Mouse (Mus musculus): ENCODE data around the gene Nfia. TPM values are rescaled to one million over a fixed set of nuclear protein-coding genes. Genes with fewer than 3 reads are reported as not detected.

Gene Nfia
- total RNA-seq, 2 experiments from 2014 or later, result 54.8 to 59.7 TPM

- no peak for DNase-seq (ENCODE audit: low spot score in 2 of 2)
Measured at GRCm38 (mm10) chr4:97810348-97810939, 37.9 kb downstream of the Nfia start.

- DNase-seq (ENCODE audit: low spot score in 2 of 2), result no peak
Measured at GRCm38 (mm10) chr4:97813035-97813434, 40.5 kb downstream of the Nfia start.

- DNase-seq (ENCODE audit: low spot score in 2 of 2), result no peak
Measured at GRCm38 (mm10) chr4:97813996-97814395, 41.5 kb downstream of the Nfia start.

- DNase-seq (ENCODE audit: low spot score in 2 of 2), result no peak
Measured at GRCm38 (mm10) chr4:97814515-97814914, 42.0 kb downstream of the Nfia start.

- DNase-seq (ENCODE audit: low spot score in 2 of 2), result no peak
Measured at GRCm38 (mm10) chr4:97816001-97816400, 43.5 kb downstream of the Nfia start.

- no peak for DNase-seq (ENCODE audit: low spot score in 2 of 2)
Measured at GRCm38 (mm10) chr4:97816753-97817152, 44.2 kb downstream of the Nfia start.

GRCm38 (mm10) chr4:97817741-97818140 is 45.2 kb downstream of the Nfia start:
- DNase-seq (ENCODE audit: low spot score in 2 of 2), result no peak

GRCm38 (mm10) chr4:97818498-97818897 is 46.0 kb downstream of the Nfia start:
- DNase-seq (ENCODE audit: low spot score in 2 of 2), result no peak

GRCm38 (mm10) chr4:97819101-97819500 is 46.6 kb downstream of the Nfia start:
- no peak for DNase-seq (ENCODE audit: low spot score in 2 of 2)

GRCm38 (mm10) chr4:97820474-97821259 is 48.1 kb downstream of the Nfia start:
- no peak for DNase-seq (ENCODE audit: low spot score in 2 of 2)

- DNase-seq (ENCODE audit: low spot score in 2 of 2), result no peak
Measured at GRCm38 (mm10) chr4:97821556-97822251, 49.2 kb downstream of the Nfia start.

- no peak for DNase-seq (ENCODE audit: low spot score in 2 of 2)
Measured at GRCm38 (mm10) chr4:97823512-97823911, 51.0 kb downstream of the Nfia start.

GRCm38 (mm10) chr4:97824451-97824850 is 51.9 kb downstream of the Nfia start:
- no peak for DNase-seq (ENCODE audit: low spot score in 2 of 2)

GRCm38 (mm10) chr4:97825432-97825831 is 52.9 kb downstream of the Nfia start:
- DNase-seq (ENCODE audit: low spot score in 2 of 2), result no peak

GRCm38 (mm10) chr4:97825841-97826240 is 53.3 kb downstream of the Nfia start:
- no peak for DNase-seq (ENCODE audit: low spot score in 2 of 2)

GRCm38 (mm10) chr4:97827115-97827514 is 54.6 kb downstream of the Nfia start:
- no peak for DNase-seq (ENCODE audit: low spot score in 2 of 2)

GRCm38 (mm10) chr4:97828579-97828978 is 56.0 kb downstream of the Nfia start:
- DNase-seq (ENCODE audit: low spot score in 2 of 2), result no peak

GRCm38 (mm10) chr4:97829336-97830050 is 57.0 kb downstream of the Nfia start:
- DNase-seq (ENCODE audit: low spot score in 2 of 2), result no peak

GRCm38 (mm10) chr4:97830051-97830853 is 57.7 kb downstream of the Nfia start:
- no peak for DNase-seq (ENCODE audit: low spot score in 2 of 2)

- DNase-seq (ENCODE audit: low spot score in 2 of 2), result no peak
Measured at GRCm38 (mm10) chr4:97830935-97831608, 58.5 kb downstream of the Nfia start.

Data from left cerebral cortex, adult 18-20 months (tissue).